Mouse (Mus musculus) NIH3T3 (cell line): ENCODE results near the gene Kansl3.

ENCODE experiments used
- DNase-seq: peaks from one replicate; pipeline ENCODE4 v3.0.0-alpha.2; 2012; ENCODE audit warnings: low read depth

Gene Kansl3

GRCm38 (mm10) chr1:36321829-36322573, 47.0 kb downstream of the Kansl3 start:
- DNase-seq = peak; percentile 43

GRCm38 (mm10) chr1:36321164-36321563, 47.8 kb downstream of the Kansl3 start:
- DNase-seq = no peak

GRCm38 (mm10) chr1:36315776-36316100, 53.2 kb downstream of the Kansl3 start:
- DNase-seq = no peak

- no peak for DNase-seq
Measured at GRCm38 (mm10) chr1:36314959-36315775, 53.8 kb downstream of the Kansl3 start.

- peak; percentile 42 for DNase-seq
Measured at GRCm38 (mm10) chr1:36309498-36309901, 59.5 kb downstream of the Kansl3 start.

GRCm38 (mm10) chr1:36308966-36309475, 60.0 kb downstream of the Kansl3 start:
- no peak for DNase-seq

GRCm38 (mm10) chr1:36308451-36308901, 60.5 kb downstream of the Kansl3 start:
- no peak for DNase-seq

- DNase-seq = peak; percentile 98
Measured at GRCm38 (mm10) chr1:36307495-36308280, 61.3 kb downstream of the Kansl3 start, which contains the start of gene Arid5a. Gene Arid5a (plus strand): TSS chr1:36307733.

GRCm38 (mm10) chr1:36307121-36307494, 61.9 kb downstream of the Kansl3 start:
- DNase-seq = no peak

- no peak for DNase-seq
Measured at GRCm38 (mm10) chr1:36306120-36306519, 62.9 kb downstream of the Kansl3 start.

GRCm38 (mm10) chr1:36304764-36305163, 64.2 kb downstream of the Kansl3 start:
- peak; percentile 36 for DNase-seq

- peak; percentile 99 for DNase-seq
Measured at GRCm38 (mm10) chr1:36303381-36304320, 65.3 kb downstream of the Kansl3 start.

- no peak for DNase-seq
Measured at GRCm38 (mm10) chr1:36302957-36303356, 66.0 kb downstream of the Kansl3 start.

- DNase-seq = no peak
Measured at GRCm38 (mm10) chr1:36302273-36302672, 66.7 kb downstream of the Kansl3 start.

- DNase-seq = no peak
Measured at GRCm38 (mm10) chr1:36300486-36300885, 68.5 kb downstream of the Kansl3 start.

GRCm38 (mm10) chr1:36299676-36300075, 69.3 kb downstream of the Kansl3 start:
- DNase-seq = no peak

- DNase-seq = no peak
Measured at GRCm38 (mm10) chr1:36299126-36299525, 69.9 kb downstream of the Kansl3 start.

- no peak for DNase-seq
Measured at GRCm38 (mm10) chr1:36298107-36298506, 70.9 kb downstream of the Kansl3 start.

- DNase-seq = no peak
Measured at GRCm38 (mm10) chr1:36296466-36297149, 72.4 kb downstream of the Kansl3 start.

GRCm38 (mm10) chr1:36294402-36294801, 74.6 kb downstream of the Kansl3 start:
- no peak for DNase-seq
